Mouse (Mus musculus) erythroblast, embryonic 14.5 days (primary cell): ENCODE results near the gene Nipsnap3a. TPM values are rescaled to one million over a fixed set of nuclear protein-coding genes. Genes with fewer than 3 reads are reported as not detected.

Experiments used
- H3K27me3 ChIP-seq: 2 replicates; pipeline ENCODE4 v1.6.1; 2012; ENCODE audit warnings: inconsistent platforms; ENCODE audit not compliant: control insufficient read depth
- H3K36me3 ChIP-seq: 2 replicates; pipeline ENCODE4 v1.6.1; 2012; ENCODE audit warnings: mild to moderate bottlenecking, inconsistent platforms; ENCODE audit not compliant: control insufficient read depth
- H3K4me1 ChIP-seq: 2 replicates; pipeline ENCODE4 v1.6.1; 2012; ENCODE audit warnings: inconsistent platforms; ENCODE audit not compliant: control insufficient read depth
- H3K4me3 ChIP-seq: replicated peaks from 2 replicates; pipeline ENCODE3; 2012; ENCODE audit warnings: moderate library complexity, mild to moderate bottlenecking, inconsistent platforms
- H3K9me3 ChIP-seq: 2 replicates; pipeline ENCODE4 v1.6.1; 2012; ENCODE audit warnings: low read length, inconsistent platforms, mixed read lengths; ENCODE audit not compliant: control insufficient read depth
- GATA1 ChIP-seq: IDR thresholded peaks from 2 replicates; pipeline ENCODE4 v1.6.1; 2012; ENCODE audit warnings: low read length, inconsistent platforms, mixed read lengths
- TAL1 ChIP-seq: IDR thresholded peaks from 3 replicates; pipeline ENCODE4 v1.6.1; 2012; ENCODE audit warnings: low read length, inconsistent platforms, mixed read lengths
- polyA plus RNA-seq: library from polyadenylated mRNA; stranded (reverse); fragments of >175 nt; gene quantifications from 2 replicates; pipeline ENCODE4 v1.2.3, GENCODE M21; 2012

Nipsnap3a gene
- not detected in 2 replicates for polyA plus RNA-seq

- TF ChIP-seq GATA1 (no peak), TAL1 (no peak)
- H3K9me3 ChIP-seq, result no peaks in the 10 kb centered on the region
- no peak within 1 kb of the TSS for H3K4me3 ChIP-seq
- H3K36me3 ChIP-seq, result no peaks in the 10 kb centered on the region
- H3K4me1 ChIP-seq, result no peaks in the 10 kb centered on the region
- no peaks in the 10 kb centered on the region for H3K27me3 ChIP-seq
Observed at GRCm38 (mm10) chr4:52989248-52989647, at the start of gene Nipsnap3a. Nipsnap3a (plus strand) TSS chr4:52989272.

GRCm38 (mm10) chr4:52946665-52947064, 42.4 kb upstream of the Nipsnap3a start:
- Histone ChIP-seq H3K9me3 (no peaks in the 10 kb centered on the region), H3K27me3 (no peaks in the 10 kb centered on the region), H3K36me3 (no peaks in the 10 kb centered on the region), H3K4me3 (no peak overlapping the region), H3K4me1 (no peaks in the 10 kb centered on the region)
- no peak for TF ChIP-seq GATA1
- no peak for TF ChIP-seq TAL1

- no peaks in the 10 kb centered on the region for H3K4me1 ChIP-seq
- TF ChIP-seq GATA1, result no peak
Observed at GRCm38 (mm10) chr4:52949005-52949404, 40.1 kb upstream of the Nipsnap3a start.

GRCm38 (mm10) chr4:52958693-52959092, 30.4 kb upstream of the Nipsnap3a start:
- Histone ChIP-seq H3K4me1 (no peaks in the 10 kb centered on the region), H3K36me3 (no peaks in the 10 kb centered on the region), H3K9me3 (no peaks in the 10 kb centered on the region), H3K4me3 (no peak overlapping the region), H3K27me3 (no peaks in the 10 kb centered on the region)
- TF ChIP-seq TAL1 (no peak), GATA1 (no peak)

More at GRCm38 (mm10) chr4:52949005-52949404, 40.1 kb upstream of the Nipsnap3a start:
- Histone ChIP-seq H3K27me3 (no peaks in the 10 kb centered on the region), H3K36me3 (no peaks in the 10 kb centered on the region), H3K4me3 (no peak overlapping the region), H3K9me3 (no peaks in the 10 kb centered on the region)

GRCm38 (mm10) chr4:52964247-52964646, 24.8 kb upstream of the Nipsnap3a start, which contains the start of gene Olfr270:
Olfr270 (plus strand) TSS chr4:52964547.
- TF ChIP-seq TAL1 (no peak), GATA1 (no peak)
- H3K4me3 ChIP-seq, result no peak within 1 kb of the TSS
- H3K27me3 ChIP-seq, result no peaks in the 10 kb centered on the region
- no peaks in the 10 kb centered on the region for H3K36me3 ChIP-seq
- no peaks in the 10 kb centered on the region for H3K9me3 ChIP-seq
- H3K4me1 ChIP-seq, result no peaks in the 10 kb centered on the region

- no peak overlapping the region for H3K4me3 ChIP-seq
- TF ChIP-seq TAL1, result no peak
- TF ChIP-seq GATA1, result no peak
- no peaks in the 10 kb centered on the region for H3K27me3 ChIP-seq
- H3K36me3 ChIP-seq, result no peaks in the 10 kb centered on the region
- H3K9me3 ChIP-seq, result no peaks in the 10 kb centered on the region
- H3K4me1 ChIP-seq, result no peaks in the 10 kb centered on the region
Observed at GRCm38 (mm10) chr4:52985216-52985615, 3.9 kb upstream of the Nipsnap3a start.

GRCm38 (mm10) chr4:52986266-52986665, 2.8 kb upstream of the Nipsnap3a start:
- Histone ChIP-seq H3K9me3 (no peaks in the 10 kb centered on the region), H3K27me3 (no peaks in the 10 kb centered on the region), H3K4me1 (no peaks in the 10 kb centered on the region), H3K36me3 (no peaks in the 10 kb centered on the region), H3K4me3 (no peak overlapping the region)
- TF ChIP-seq TAL1, result no peak
- no peak for TF ChIP-seq GATA1

GRCm38 (mm10) chr4:52999449-52999848, 10.4 kb downstream of the Nipsnap3a start:
- Histone ChIP-seq H3K4me3 (no peak overlapping the region), H3K9me3 (no peaks in the 10 kb centered on the region), H3K36me3 (no peaks in the 10 kb centered on the region), H3K27me3 (no peaks in the 10 kb centered on the region), H3K4me1 (no peaks in the 10 kb centered on the region)
- TF ChIP-seq TAL1 (no peak), GATA1 (no peak)

- no peaks in the 10 kb centered on the region for H3K9me3 ChIP-seq
- TF ChIP-seq TAL1 (no peak), GATA1 (no peak)
- H3K4me1 ChIP-seq, result no peaks in the 10 kb centered on the region
- H3K27me3 ChIP-seq, result no peaks in the 10 kb centered on the region
- no peaks in the 10 kb centered on the region for H3K36me3 ChIP-seq
- no peak overlapping the region for H3K4me3 ChIP-seq
Observed at GRCm38 (mm10) chr4:53000154-53000553, 11.1 kb downstream of the Nipsnap3a start.

GRCm38 (mm10) chr4:53009183-53009582, 20.1 kb downstream of the Nipsnap3a start:
- Histone ChIP-seq H3K36me3 (no peaks in the 10 kb centered on the region), H3K4me3 (no peak overlapping the region), H3K27me3 (no peaks in the 10 kb centered on the region; the same call in 1 of the 2 replicates), H3K9me3 (no peaks in the 10 kb centered on the region), H3K4me1 (peaks cover 15% of the 10 kb centered on the region)
- TF ChIP-seq TAL1 (no peak), GATA1 (no peak)
